Comparison of ENCODE assay signal across 27 mouse cellular contexts in genomic region chr11:97272835-97273234, GRCm38 (mm10). TPM values are rescaled to one million over a fixed set of nuclear protein-coding genes. Genes with fewer than 3 reads are reported as not detected.
A peak's percentile ranks its signal among the peaks of the same experiment; 100 is the strongest.
DNase-seq lines count a peak whose midpoint lies in the region; ATAC-seq and TF ChIP-seq lines count a peak whose summit lies in the region.
"Had no signal": no experiment of that assay in that cellular context is flagged by ENCODE, and none has a peak within 500 bp of the region (broad histone marks: within the 10 kb centered on the region; RNA-seq: fewer than 3 reads in every experiment).

No protein-coding gene starts in this region.

- H3K9ac ChIP-seq in heart, adult 2 months (ENCODE audit: low read depth, low read length) = no peak overlapping the region
- H3K9ac ChIP-seq in ES-E14 (ENCODE audit: insufficient read depth, low read depth, low read length, poor library complexity, severe bottlenecking) = peak overlapping the region; percentile 25; the same call in 1 of the 2 replicates
- H3K9ac ChIP-seq in midbrain, embryonic 13.5 days (replicated peaks) = no peak overlapping the region
- H3K9ac ChIP-seq: embryonic facial prominence, embryonic 12.5 days; embryonic facial prominence, embryonic 15.5 days; forebrain, postnatal 0 days; heart, embryonic 12.5 days; heart, embryonic 15.5 days; hindbrain, embryonic 13.5 days had no signal

- H3K4me3 ChIP-seq in heart, adult 2 months = no peak overlapping the region
- H3K4me3 ChIP-seq in ES-E14 (ENCODE audit: insufficient read depth in 1 of 2, low read depth in 1 of 2, low read length in 2 of 2, poor library complexity in 1 of 2, severe bottlenecking in 1 of 2) = no peak overlapping the region
- no peak overlapping the region for H3K4me3 ChIP-seq in midbrain, embryonic 13.5 days (replicated peaks)
- H3K4me3 ChIP-seq: embryonic facial prominence, embryonic 12.5 days; embryonic facial prominence, embryonic 15.5 days; heart, embryonic 12.5 days; heart, embryonic 15.5 days; hindbrain, embryonic 10.5 days; hindbrain, embryonic 13.5 days had no signal

- intact Hi-C loops in heart, adult 2 months (cut with DNase I) = no loop called here

- DNase-seq in heart, adult 11 months = peak; percentile 25
- no peak for DNase-seq in heart, adult 2 months
- peak; percentile 18 for DNase-seq in 3T3-L1 (ENCODE audit: low read depth, low spot score)
- DNase-seq in ES-E14 (ENCODE audit: low read depth, low spot score) = no peak
- no peak for DNase-seq in kidney, postnatal 4 days
- DNase-seq: adrenal gland, postnatal 10 days; cerebellum, adult 18-20 months; cerebellum, adult 9-10 months; cerebellum, postnatal 25 days; forebrain, postnatal 0 days; gastrocnemius, postnatal 25 days; heart, postnatal 10 days; heart, postnatal 36 days; kidney, adult 11 months had no signal

- no peak for TF ChIP-seq EP300 in heart, adult 2 months (IDR thresholded peaks at IDR 0.05; ENCODE audit: insufficient read depth, low read depth, low read length)

- in situ Hi-C loops in ES-E14 (cut with MboI; ENCODE audit: low sequenced_read_pairs in 2 of 2, unreplicated experiment in 2 of 2) = no loop called here

- WGBS in heart, adult 2 months = 90% methylated on average over 4 of the region's 4 CpGs
- WGBS in midbrain, embryonic 13.5 days = 98% methylated on average over 4 of the region's 4 CpGs

- no peak overlapping the region for H3K27ac ChIP-seq in heart, adult 2 months
- H3K27ac ChIP-seq in ES-E14 (ENCODE audit: insufficient read depth, low read depth, low read length, poor library complexity, severe bottlenecking) = 0 out of 2 replicates have a peak overlapping the region, but pooled peaks have one; percentile 10
- no peak overlapping the region for H3K27ac ChIP-seq in midbrain, embryonic 13.5 days
- H3K27ac ChIP-seq: embryonic facial prominence, embryonic 12.5 days; embryonic facial prominence, embryonic 15.5 days; heart, embryonic 15.5 days; hindbrain, embryonic 10.5 days; hindbrain, embryonic 13.5 days; hindbrain, postnatal 0 days had no signal

- H3K27me3 ChIP-seq in heart, adult 2 months (ENCODE audit: control insufficient read depth, insufficient read depth, low read length) = no peaks in the 10 kb centered on the region
- no peaks in the 10 kb centered on the region for H3K27me3 ChIP-seq in midbrain, embryonic 13.5 days
- H3K27me3 ChIP-seq: embryonic facial prominence, embryonic 12.5 days; embryonic facial prominence, embryonic 15.5 days; heart, embryonic 12.5 days; heart, embryonic 15.5 days; hindbrain, embryonic 13.5 days; Patski had no signal

- TF ChIP-seq POLR2A in heart, adult 2 months (IDR thresholded peaks at IDR 0.05; ENCODE audit: insufficient read depth, low read depth, low read length) = no peak

- TF ChIP-seq CTCF in heart, adult 2 months (IDR thresholded peaks at IDR 0.05) = no peak

- H3K9me3 ChIP-seq in ES-E14 (ENCODE audit: control insufficient read depth, insufficient read depth, low read depth, low read length) = no peaks in the 10 kb centered on the region
- H3K9me3 ChIP-seq in midbrain, embryonic 13.5 days = no peaks in the 10 kb centered on the region; the same call in 1 of the 2 replicates
- H3K9me3 ChIP-seq: embryonic facial prominence, embryonic 12.5 days; embryonic facial prominence, embryonic 15.5 days; G1E; heart, embryonic 12.5 days; heart, embryonic 15.5 days; hindbrain, embryonic 13.5 days had no signal

- H3K4me2 ChIP-seq in midbrain, embryonic 13.5 days (replicated peaks) = no peak overlapping the region
- H3K4me2 ChIP-seq: embryonic facial prominence, embryonic 12.5 days; embryonic facial prominence, embryonic 15.5 days; heart, embryonic 12.5 days; heart, embryonic 15.5 days; hindbrain, embryonic 13.5 days had no signal

- no peaks in the 10 kb centered on the region; the same call in 1 of the 2 replicates for H3K36me3 ChIP-seq in heart, adult 2 months (ENCODE audit: control insufficient read depth, insufficient read depth, low read length)
- no peaks in the 10 kb centered on the region; the same call in 1 of the 2 replicates for H3K36me3 ChIP-seq in ES-E14 (ENCODE audit: control insufficient read depth, insufficient read depth, low read length, poor library complexity, severe bottlenecking)
- no peaks in the 10 kb centered on the region for H3K36me3 ChIP-seq in midbrain, embryonic 13.5 days
- H3K36me3 ChIP-seq: embryonic facial prominence, embryonic 12.5 days; embryonic facial prominence, embryonic 15.5 days; heart, embryonic 12.5 days; heart, embryonic 15.5 days; hindbrain, embryonic 13.5 days had no signal

- H3K4me1 ChIP-seq in heart, adult 2 months (ENCODE audit: control insufficient read depth, insufficient read depth, low read length) = peaks cover under 1% of the 10 kb centered on the region
- peaks cover 6 to 24% of the 10 kb centered on the region in 2 experiments for H3K4me1 ChIP-seq in ES-E14 (ENCODE audit: control insufficient read depth in 2 of 2, insufficient read depth in 2 of 2, low read length in 2 of 2, poor library complexity in 1 of 2)
- H3K4me1 ChIP-seq in midbrain, embryonic 13.5 days (replicated peaks) = peaks cover 13% of the 10 kb centered on the region

- no peak for ATAC-seq in midbrain, embryonic 13.5 days
- ATAC-seq: CD4-positive, CD25-positive, alpha-beta regulatory T cell, adult 4 months; forebrain, embryonic 14.5 days; forebrain, postnatal 0 days; hindbrain, postnatal 0 days; inflammation-experienced regulatory T-cells, adult 6 months; Patski had no signal

- H3K79me2 ChIP-seq in heart, adult 2 months (replicated peaks; ENCODE audit: control insufficient read depth, insufficient read depth, low read length) = peaks cover 8% of the 10 kb centered on the region; the same call in 1 of the 2 replicates

TF ChIP-seq in ES-E14, 5 proteins besides CTCF, POLR2A, EP300 and RAD21:
- TF ChIP-seq ZC3H11A (IDR thresholded peaks at IDR 0.05; ENCODE audit: borderline replicate concordance, low read depth, low read length) = no peak
- TF ChIP-seq MAFK (IDR thresholded peaks at IDR 0.05; ENCODE audit: insufficient read depth, low read depth, low read length) = no peak
- TF ChIP-seq ZNF384 (IDR thresholded peaks at IDR 0.05; ENCODE audit: low read depth, low read length) = no peak
- no peak for TF ChIP-seq CHD2 (IDR thresholded peaks at IDR 0.05; ENCODE audit: low read depth, low read length)
- no peak for TF ChIP-seq HCFC1 (IDR thresholded peaks at IDR 0.05; ENCODE audit: borderline replicate concordance, insufficient read depth, low read length)

RNA-seq across cellular contexts. Expression of gene Npepps, which starts 7.6 kb away (rescaled TPM):
- 10 to 100 TPM; 77.7 to 80.1 TPM for total RNA-seq in heart, adult 2 months (2021)
- 24.1 and 38.2 TPM in 2 replicates for polyA plus RNA-seq in heart, adult 2 months (2012; rRNA removed)
- 86.1 and 107 TPM in 2 replicates for total RNA-seq in ES-E14 (2012; rRNA removed)
- polyA plus RNA-seq in midbrain, embryonic 13.5 days (2015; fragmentation: Nextera tagmentation; extraction: Ambion mirVana) = 146 and 156 TPM in 2 replicates

RNA-seq across cellular contexts. Expression of gene Mrpl45, which starts 42.7 kb away (rescaled TPM):
- 10 to 100 TPM; 48.9 to 62.5 TPM for total RNA-seq in heart, adult 2 months (2021)
- 33.7 and 51.4 TPM in 2 replicates for polyA plus RNA-seq in heart, adult 2 months (2012; rRNA removed)
- 53.8 and 76.8 TPM in 2 replicates for total RNA-seq in ES-E14 (2012; rRNA removed)
- polyA plus RNA-seq in midbrain, embryonic 13.5 days (2015; fragmentation: Nextera tagmentation; extraction: Ambion mirVana) = 39.6 and 46.4 TPM in 2 replicates

Comparison
In these comparisons a context has a peak if more than half of its experiments do, and no peak if none do; other contexts are left out.
1. DNase-seq: peak in heart, adult 11 months (single experiment) and 3T3-L1 (single experiment); none in heart, adult 2 months (0 of 2), ES-E14 (single experiment) and kidney, postnatal 4 days (0 of 2).